Mouse (Mus musculus) heart, postnatal 0 days (tissue): ENCODE results near the gene Usp4.

Experiments used
- CTCF ChIP-seq: IDR thresholded peaks from 2 replicates; pipeline ENCODE4 v1.5.1; 2016; ENCODE audit warnings: antibody characterized with exemption, control low read depth, low read depth
- EP300 ChIP-seq: IDR thresholded peaks from 2 replicates; pipeline ENCODE4 v1.6.1; 2016; ENCODE audit warnings: antibody characterized with exemption, low read depth

- no peak for TF ChIP-seq CTCF
- TF ChIP-seq EP300: no peak
Measured at GRCm38 (mm10) chr9:108386816-108387215, 39.2 kb downstream of the Usp4 start.
